Mouse (Mus musculus): ENCODE measurements around the gene Ggnbp2.

DNA sequence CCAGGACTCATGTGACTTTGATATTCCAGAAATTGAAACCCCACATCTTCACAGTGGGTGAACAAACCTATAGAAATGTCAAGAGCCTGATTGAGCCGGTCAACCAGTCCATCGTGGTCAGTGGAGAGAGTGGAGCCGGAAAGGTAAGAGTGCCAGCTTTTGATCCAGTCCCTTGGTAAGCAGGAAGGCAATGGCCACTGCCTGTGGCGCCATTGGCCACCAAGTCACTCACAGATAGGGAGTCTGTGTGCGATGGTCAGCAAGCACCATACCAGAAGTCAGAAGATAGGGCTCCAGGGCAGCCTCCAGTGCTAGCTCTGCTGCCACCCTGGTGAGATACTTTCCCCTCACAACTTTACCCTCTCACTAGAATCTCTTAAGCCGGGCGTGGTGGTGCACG, 17.4 kb upstream of the Ggnbp2 start:
- TF ChIP-seq EP300 (IDR thresholded peaks at IDR 0.05; ENCODE audit: insufficient read depth, low read depth, low read length) = no peak
- TF ChIP-seq CTCF (IDR thresholded peaks at IDR 0.05) = no peak
- no peak for TF ChIP-seq POLR2A (IDR thresholded peaks at IDR 0.05; ENCODE audit: insufficient read depth, low read depth, low read length)

All from heart, adult 2 months (tissue).